Mouse (Mus musculus) olfactory bulb, adult 2 months (tissue): Measurements from ENCODE around the gene Slc51b. TPM values are rescaled to one million over a fixed set of nuclear protein-coding genes. Genes with fewer than 3 reads are reported as not detected.

Experiments
- H3K27ac ChIP-seq: fragments of 200-500 bp; 2 replicates; pipeline ENCODE4 v1.5.1; 2012; ENCODE audit warnings: low read depth, low read length; ENCODE audit not compliant: insufficient read depth
- H3K4me1 ChIP-seq: fragments of 200-500 bp; 2 replicates; pipeline ENCODE4 v1.6.1; 2012; ENCODE audit warnings: low read length; ENCODE audit not compliant: control insufficient read depth, insufficient read depth
- H3K4me3 ChIP-seq: fragments of 200-500 bp; 2 replicates; pipeline ENCODE4 v1.5.1; 2012; ENCODE audit warnings: mild to moderate bottlenecking, low read depth, low read length, moderate library complexity; ENCODE audit not compliant: insufficient read depth
- CTCF ChIP-seq: fragments of 200-500 bp; IDR thresholded peaks from 2 replicates; pipeline ENCODE4 v1.5.1; 2012; ENCODE audit warnings: low read depth, mild to moderate bottlenecking, low read length, moderate library complexity; ENCODE audit not compliant: insufficient read depth
- POLR2A ChIP-seq: fragments of 200-500 bp; IDR thresholded peaks from 2 replicates; pipeline ENCODE4 v1.6.1; 2012; ENCODE audit warnings: mild to moderate bottlenecking, low read depth, low read length, moderate library complexity; ENCODE audit not compliant: insufficient read depth
- WGBS: fragments of 180-500 bp; shearing (Covaris S2); methylation state at CpG from one replicate; pipeline ENCODE4 v1.1.7; 2018; 5-methylcytosine and 5-hydroxymethylcytosine counted together
- polyA plus RNA-seq: library from polyadenylated mRNA; stranded (reverse); fragments of >200 nt; gene quantifications from 2 replicates; pipeline ENCODE4 v1.2.4, GENCODE M21; 2012; ENCODE audit warnings: low replicate concordance; ENCODE audit not compliant: missing spikeins, insufficient read depth, insufficient read length

Gene Slc51b
- polyA plus RNA-seq, 1 experiment, result not detected

- no peak overlapping the region for H3K27ac ChIP-seq
- H3K4me3 ChIP-seq, result no peak overlapping the region
- 78% methylated on average over 6 of the region's 6 CpGs for WGBS
- TF ChIP-seq CTCF (no peak), POLR2A (no peak)
- 0 out of 2 replicates have a peak, but pooled peaks cover 2% of the 10 kb centered on the region for H3K4me1 ChIP-seq
Measured at GRCm38 (mm10) chr9:65382031-65382750, 40.6 kb downstream of the Slc51b start.

- H3K27ac ChIP-seq, result no peak overlapping the region
- H3K4me1 ChIP-seq, result 0 out of 2 replicates have a peak, but pooled peaks cover 2% of the 10 kb centered on the region
- no peak for TF ChIP-seq POLR2A
- TF ChIP-seq CTCF, result no peak
- no peak overlapping the region for H3K4me3 ChIP-seq
- 86% methylated on average over 4 of the region's 4 CpGs for WGBS
Measured at GRCm38 (mm10) chr9:65381017-65381590, 41.7 kb downstream of the Slc51b start.

GRCm38 (mm10) chr9:65375163-65375934 lies 47.4 kb downstream of the Slc51b start:
- Histone ChIP-seq H3K4me1 (no peaks in the 10 kb centered on the region), H3K4me3 (no peak overlapping the region), H3K27ac (no peak overlapping the region)
- TF ChIP-seq POLR2A, result no peak
- TF ChIP-seq CTCF, result no peak
- WGBS, result 52% methylated on average over 9 of the region's 9 CpGs

- H3K4me1 ChIP-seq, result no peaks in the 10 kb centered on the region
- TF ChIP-seq CTCF (no peak), POLR2A (no peak)
- H3K4me3 ChIP-seq, result no peak overlapping the region
- 86% methylated on average over 5 of the region's 5 CpGs for WGBS
- no peak overlapping the region for H3K27ac ChIP-seq
Measured at GRCm38 (mm10) chr9:65374468-65375162, 48.1 kb downstream of the Slc51b start.

GRCm38 (mm10) chr9:65372449-65372848 lies 50.3 kb downstream of the Slc51b start:
- WGBS, result 66% methylated on average over 4 of the region's 4 CpGs
- Histone ChIP-seq H3K4me1 (no peaks in the 10 kb centered on the region), H3K27ac (no peak overlapping the region), H3K4me3 (no peak overlapping the region)
- TF ChIP-seq CTCF (no peak), POLR2A (no peak)

GRCm38 (mm10) chr9:65371756-65372155 lies 51.0 kb downstream of the Slc51b start:
- no peak overlapping the region for H3K27ac ChIP-seq
- TF ChIP-seq POLR2A, result no peak
- no peak for TF ChIP-seq CTCF
- 92% methylated on average over 24 of the region's 24 CpGs for WGBS

GRCm38 (mm10) chr9:65365721-65366120 lies 57.0 kb downstream of the Slc51b start:
- no peaks in the 10 kb centered on the region for H3K4me1 ChIP-seq
- no peak overlapping the region for H3K4me3 ChIP-seq
- no peak overlapping the region for H3K27ac ChIP-seq
- 85% methylated on average over 7 of the region's 7 CpGs for WGBS
- no peak for TF ChIP-seq POLR2A
- no peak for TF ChIP-seq CTCF

More at GRCm38 (mm10) chr9:65371756-65372155, 51.0 kb downstream of the Slc51b start:
- no peaks in the 10 kb centered on the region for H3K4me1 ChIP-seq
- no peak overlapping the region for H3K4me3 ChIP-seq

- H3K27ac ChIP-seq, result no peak overlapping the region
- WGBS, result 76% methylated on average over 9 of the region's 9 CpGs
- H3K4me3 ChIP-seq, result no peak overlapping the region
- H3K4me1 ChIP-seq, result no peaks in the 10 kb centered on the region
- TF ChIP-seq CTCF (no peak), POLR2A (no peak)
Measured at GRCm38 (mm10) chr9:65363684-65364083, 59.1 kb downstream of the Slc51b start.

Other genes with a start within 250 kb of the Slc51b start
- not detected in 2 replicates for gene Parp16, start 227.6 kb downstream of the Slc51b start, polyA plus RNA-seq
- gene Cilp, start 157.8 kb downstream of the Slc51b start, polyA plus RNA-seq, result not detected in 2 replicates
- gene Clpx, start 128.7 kb downstream of the Slc51b start, polyA plus RNA-seq, result not detected in 2 replicates
- gene Pdcd7, start 76.9 kb downstream of the Slc51b start, polyA plus RNA-seq, result not detected in 2 replicates
- gene Ubap1l, start 61.9 kb downstream of the Slc51b start, polyA plus RNA-seq, result not detected in 2 replicates
- not detected in 2 replicates for gene Kbtbd13, start 31.3 kb downstream of the Slc51b start, polyA plus RNA-seq
- not detected in 2 replicates for gene Rasl12, start 24.4 kb downstream of the Slc51b start, polyA plus RNA-seq
- not detected in 2 replicates for gene Mtfmt, start 12.8 kb upstream of the Slc51b start, polyA plus RNA-seq
- not detected in 2 replicates for gene Spg21, start 38.0 kb upstream of the Slc51b start, polyA plus RNA-seq
- gene Ankdd1a, start 97.2 kb upstream of the Slc51b start, polyA plus RNA-seq, result not detected in 2 replicates
- gene Plekho2, start 157.1 kb upstream of the Slc51b start, polyA plus RNA-seq, result not detected in 2 replicates
- gene Pif1, start 164.2 kb upstream of the Slc51b start, polyA plus RNA-seq, result not detected in 2 replicates
- gene Rbpms2, start 206.7 kb upstream of the Slc51b start, polyA plus RNA-seq, result not detected in 2 replicates
- gene Oaz2, start 245.0 kb upstream of the Slc51b start, polyA plus RNA-seq, result not detected in 2 replicates